Mouse (Mus musculus): Measurements from ENCODE around the gene Fam193b. TPM values are rescaled to one million over a fixed set of nuclear protein-coding genes. Genes with fewer than 3 reads are reported as not detected.
"Not testable (repeated sequence)": the region's sequence is repeated elsewhere in the genome, so short reads cannot be mapped to it uniquely, and the experiment has no call there.

Gene Fam193b
- polyA plus RNA-seq, 1 experiment from 2014 or later = 58.1 TPM

GRCm38 (mm10) chr13:55569726-55570285, 1.1 kb downstream of the Fam193b start:
- peak overlapping the region; percentile 91 for H3K27ac ChIP-seq
- peaks cover 39% of the 10 kb centered on the region for H3K4me1 ChIP-seq
- no peak for ATAC-seq

GRCm38 (mm10) chr13:55568524-55568923, 2.4 kb downstream of the Fam193b start:
- H3K9me3 ChIP-seq (replicated peaks); ATAC-seq; H3K27me3 ChIP-seq; H3K4me3 ChIP-seq; H3K27ac ChIP-seq; H3K4me2 ChIP-seq; H3K9ac ChIP-seq: not testable (repeated sequence)
- 93% methylated on average over 4 of the region's 4 CpGs for WGBS
- Histone ChIP-seq H3K4me1 (peaks cover 39% of the 10 kb centered on the region), H3K36me3 (ENCODE audit: poor library complexity, severe bottlenecking) (peaks cover 41% of the 10 kb centered on the region)

More at GRCm38 (mm10) chr13:55569726-55570285, 1.1 kb downstream of the Fam193b start:
- WGBS = 2% methylated on average over 16 of the region's 16 CpGs
- H3K4me3 ChIP-seq = peak overlapping the region; percentile 96
- no peaks in the 10 kb centered on the region for H3K27me3 ChIP-seq
- peak overlapping the region; percentile 99 for H3K9ac ChIP-seq
- peak overlapping the region; percentile 98 for H3K4me2 ChIP-seq
- no peaks in the 10 kb centered on the region for H3K9me3 ChIP-seq (replicated peaks)
- H3K36me3 ChIP-seq (ENCODE audit: poor library complexity, severe bottlenecking) = peaks cover 31% of the 10 kb centered on the region

- 95% methylated on average over 2 of the region's 2 CpGs for WGBS
- H3K4me1 ChIP-seq = peaks cover 39% of the 10 kb centered on the region
- H3K36me3 ChIP-seq (ENCODE audit: poor library complexity, severe bottlenecking) = peaks cover 46% of the 10 kb centered on the region
- ATAC-seq = no peak
- H3K4me3 ChIP-seq = no peak overlapping the region
- H3K27ac ChIP-seq = no peak overlapping the region
- H3K4me2 ChIP-seq = no peak overlapping the region
- no peak overlapping the region for H3K9ac ChIP-seq
- H3K27me3 ChIP-seq = no peaks in the 10 kb centered on the region
- no peaks in the 10 kb centered on the region for H3K9me3 ChIP-seq (replicated peaks)
Observed at GRCm38 (mm10) chr13:55567949-55568348, 3.0 kb downstream of the Fam193b start.

- Histone ChIP-seq H3K9ac (no peak overlapping the region; the same call in 1 of the 2 replicates), H3K9me3 (replicated peaks) (no peaks in the 10 kb centered on the region), H3K4me3 (0 out of 2 replicates have a peak overlapping the region, but pooled peaks have one; percentile 3), H3K36me3 (ENCODE audit: poor library complexity, severe bottlenecking) (peaks cover 47% of the 10 kb centered on the region), H3K4me2 (no peak overlapping the region), H3K27me3 (no peaks in the 10 kb centered on the region), H3K4me1 (peaks cover 35% of the 10 kb centered on the region), H3K27ac (no peak overlapping the region)
- no peak for ATAC-seq
- WGBS = 85% methylated on average over 6 of the region's 6 CpGs
Observed at GRCm38 (mm10) chr13:55567001-55567400, 3.9 kb downstream of the Fam193b start.

- H3K9me3 ChIP-seq (replicated peaks) = no peaks in the 10 kb centered on the region
- no peak overlapping the region for H3K9ac ChIP-seq
- ATAC-seq = no peak
- 96% methylated on average over 7 of the region's 7 CpGs for WGBS
- H3K4me1 ChIP-seq = peaks cover 13% of the 10 kb centered on the region
- H3K36me3 ChIP-seq (ENCODE audit: poor library complexity, severe bottlenecking) = peaks cover 48% of the 10 kb centered on the region
- H3K4me2 ChIP-seq = no peak overlapping the region
- no peak overlapping the region for H3K4me3 ChIP-seq
- no peak overlapping the region for H3K27ac ChIP-seq
- H3K27me3 ChIP-seq = no peaks in the 10 kb centered on the region
Observed at GRCm38 (mm10) chr13:55563266-55563879, 7.5 kb downstream of the Fam193b start.

- H3K4me1 ChIP-seq = no peaks in the 10 kb centered on the region
- ATAC-seq = no peak
- H3K4me3 ChIP-seq = no peak overlapping the region
- H3K27ac ChIP-seq = no peak overlapping the region
- no peak overlapping the region for H3K9ac ChIP-seq
- 82% methylated on average over 6 of the region's 6 CpGs for WGBS
- no peak overlapping the region for H3K4me2 ChIP-seq
- H3K36me3 ChIP-seq (ENCODE audit: poor library complexity, severe bottlenecking) = peaks cover 50% of the 10 kb centered on the region
- no peaks in the 10 kb centered on the region for H3K9me3 ChIP-seq (replicated peaks)
- H3K27me3 ChIP-seq = no peaks in the 10 kb centered on the region
Observed at GRCm38 (mm10) chr13:55557499-55557898, 13.4 kb downstream of the Fam193b start.

- WGBS = 92% methylated on average over 9 of the region's 9 CpGs
- Histone ChIP-seq H3K9ac (no peak overlapping the region), H3K27ac (no peak overlapping the region), H3K4me1 (no peaks in the 10 kb centered on the region), H3K27me3 (no peaks in the 10 kb centered on the region), H3K36me3 (ENCODE audit: poor library complexity, severe bottlenecking) (peaks cover 63% of the 10 kb centered on the region), H3K4me2 (no peak overlapping the region), H3K9me3 (replicated peaks) (no peaks in the 10 kb centered on the region), H3K4me3 (no peak overlapping the region)
- no peak for ATAC-seq
Observed at GRCm38 (mm10) chr13:55555921-55556320, 15.0 kb downstream of the Fam193b start.

- no peak for ATAC-seq
- H3K4me2 ChIP-seq = no peak overlapping the region
- H3K9me3 ChIP-seq (replicated peaks) = no peaks in the 10 kb centered on the region
- WGBS = 90% methylated on average over 15 of the region's 15 CpGs
- H3K9ac ChIP-seq = no peak overlapping the region
- H3K4me3 ChIP-seq = no peak overlapping the region
- no peaks in the 10 kb centered on the region for H3K4me1 ChIP-seq
- peaks cover 98% of the 10 kb centered on the region for H3K36me3 ChIP-seq (ENCODE audit: poor library complexity, severe bottlenecking)
- no peaks in the 10 kb centered on the region for H3K27me3 ChIP-seq
- H3K27ac ChIP-seq = no peak overlapping the region
Observed at GRCm38 (mm10) chr13:55549061-55549460, 21.9 kb downstream of the Fam193b start.

GRCm38 (mm10) chr13:55548426-55548825, 22.5 kb downstream of the Fam193b start:
- H3K4me1 ChIP-seq = no peaks in the 10 kb centered on the region
- no peak for ATAC-seq
- H3K4me2 ChIP-seq = no peak overlapping the region
- WGBS = 94% methylated on average over 5 of the region's 5 CpGs
- H3K4me3 ChIP-seq = no peak overlapping the region
- H3K9me3 ChIP-seq (replicated peaks) = no peaks in the 10 kb centered on the region
- no peaks in the 10 kb centered on the region for H3K27me3 ChIP-seq
- peaks cover 98% of the 10 kb centered on the region for H3K36me3 ChIP-seq (ENCODE audit: poor library complexity, severe bottlenecking)
- H3K27ac ChIP-seq = no peak overlapping the region
- no peak overlapping the region for H3K9ac ChIP-seq

- no peak overlapping the region for H3K4me3 ChIP-seq
- H3K9ac ChIP-seq = no peak overlapping the region
- no peaks in the 10 kb centered on the region for H3K9me3 ChIP-seq (replicated peaks)
- WGBS = 97% methylated on average over 2 of the region's 2 CpGs
- ATAC-seq = no peak
- H3K27ac ChIP-seq = no peak overlapping the region
- H3K4me1 ChIP-seq = no peaks in the 10 kb centered on the region
- peaks cover 98% of the 10 kb centered on the region for H3K36me3 ChIP-seq (ENCODE audit: poor library complexity, severe bottlenecking)
- no peak overlapping the region for H3K4me2 ChIP-seq
- no peaks in the 10 kb centered on the region for H3K27me3 ChIP-seq
Observed at GRCm38 (mm10) chr13:55547916-55548315, 23.0 kb downstream of the Fam193b start.

- no peaks in the 10 kb centered on the region for H3K27me3 ChIP-seq
- WGBS = 91% methylated on average over 6 of the region's 6 CpGs
- ATAC-seq = no peak
- no peak overlapping the region for H3K4me2 ChIP-seq
- H3K9ac ChIP-seq = no peak overlapping the region
- H3K9me3 ChIP-seq (replicated peaks) = no peaks in the 10 kb centered on the region
- no peak overlapping the region for H3K27ac ChIP-seq
- H3K4me1 ChIP-seq = no peaks in the 10 kb centered on the region
- H3K4me3 ChIP-seq = no peak overlapping the region
- peaks cover 100% of the 10 kb centered on the region for H3K36me3 ChIP-seq (ENCODE audit: poor library complexity, severe bottlenecking)
Observed at GRCm38 (mm10) chr13:55544792-55545191, 26.1 kb downstream of the Fam193b start.

GRCm38 (mm10) chr13:55543447-55543846, 27.5 kb downstream of the Fam193b start:
- ATAC-seq = no peak
- peaks cover 99% of the 10 kb centered on the region for H3K36me3 ChIP-seq (ENCODE audit: poor library complexity, severe bottlenecking)
- no peaks in the 10 kb centered on the region for H3K9me3 ChIP-seq (replicated peaks)
- H3K4me1 ChIP-seq = no peaks in the 10 kb centered on the region
- H3K4me2 ChIP-seq = no peak overlapping the region
- WGBS = 92% methylated on average over 8 of the region's 8 CpGs
- no peak overlapping the region for H3K27ac ChIP-seq
- H3K9ac ChIP-seq = no peak overlapping the region
- no peak overlapping the region for H3K4me3 ChIP-seq
- no peaks in the 10 kb centered on the region for H3K27me3 ChIP-seq

GRCm38 (mm10) chr13:55542891-55543290, 28.0 kb downstream of the Fam193b start:
- Histone ChIP-seq H3K4me2 (no peak overlapping the region), H3K27me3 (no peaks in the 10 kb centered on the region), H3K36me3 (ENCODE audit: poor library complexity, severe bottlenecking) (peaks cover 99% of the 10 kb centered on the region), H3K9me3 (replicated peaks) (no peaks in the 10 kb centered on the region), H3K9ac (no peak overlapping the region), H3K27ac (no peak overlapping the region), H3K4me3 (no peak overlapping the region), H3K4me1 (no peaks in the 10 kb centered on the region)
- ATAC-seq = no peak
- WGBS = 94% methylated on average over 4 of the region's 4 CpGs

Measured in forebrain, embryonic 13.5 days (tissue).